Mouse (Mus musculus) embryonic facial prominence, embryonic 14.5 days (tissue): ENCODE results near the gene Xrn1. TPM values are rescaled to one million over a fixed set of nuclear protein-coding genes. Genes with fewer than 3 reads are reported as not detected.
"Not testable (repeated sequence)": the region's sequence is repeated elsewhere in the genome, so short reads cannot be mapped to it uniquely, and the experiment has no call there.

Experiments
- ATAC-seq: fragments of 200-750 bp; cut with Nextera tagmentation; 2 replicates; pipeline ENCODE4 v1.8.0; 2017; ENCODE audit warnings: low read depth, moderate number of reproducible peaks, moderate TSS enrichment
- DNase-seq: peaks from one replicate; pipeline ENCODE4 v3.0.0-alpha.2; 2015; ENCODE audit warnings: low spot score
- H3K27ac ChIP-seq: fragments of 300-500 bp; sonication (generic); replicated peaks from 2 replicates; pipeline ENCODE4 v1.5.1; 2014; ENCODE audit warnings: low read depth, mild to moderate bottlenecking, low read length, moderate library complexity
- H3K27me3 ChIP-seq: fragments of 300-500 bp; sonication (generic); replicated peaks from 2 replicates; pipeline ENCODE4 v1.6.1; 2014; ENCODE audit warnings: low read length; ENCODE audit not compliant: control insufficient read depth, insufficient read depth
- H3K36me3 ChIP-seq: fragments of 300-500 bp; sonication (generic); 2 replicates; pipeline ENCODE4 v1.6.1; 2014; ENCODE audit warnings: low read length, mixed read lengths; ENCODE audit not compliant: control insufficient read depth, insufficient read depth
- H3K4me1 ChIP-seq: fragments of 300-500 bp; sonication (generic); 2 replicates; pipeline ENCODE4 v1.6.1; 2014; ENCODE audit warnings: antibody characterized with exemption, low read length; ENCODE audit not compliant: control insufficient read depth, insufficient read depth
- H3K4me2 ChIP-seq: fragments of 300-500 bp; sonication (generic); 2 replicates; pipeline ENCODE4 v1.6.1; 2014; ENCODE audit warnings: low read depth, mild to moderate bottlenecking, low read length, moderate library complexity, mixed read lengths
- H3K4me3 ChIP-seq: fragments of 300-500 bp; sonication (generic); 2 replicates; pipeline ENCODE4 v1.5.1; 2014; ENCODE audit warnings: low read depth, mild to moderate bottlenecking, low read length
- H3K9ac ChIP-seq: fragments of 300-500 bp; sonication (generic); 2 replicates; pipeline ENCODE4 v1.6.1; 2014; ENCODE audit warnings: low read depth, mild to moderate bottlenecking, low read length, moderate library complexity, mixed read lengths
- H3K9me3 ChIP-seq: fragments of 300-500 bp; sonication (generic); 2 replicates; pipeline ENCODE4 v1.6.1; 2016; ENCODE audit warnings: low read length; ENCODE audit not compliant: control insufficient read depth
- WGBS: fragments of 180-500 bp; shearing (Covaris S2); extraction: QIAGEN DNeasy Blood & Tissue Kit; methylation state at CpG from one replicate; pipeline ENCODE4 v1.1.7; 2014; 5-methylcytosine and 5-hydroxymethylcytosine counted together
- polyA plus RNA-seq: library from polyadenylated mRNA; unstranded; fragments of >200 nt; fragmentation: Nextera tagmentation; extraction: Ambion mirVana; gene quantifications from 2 replicates; pipeline ENCODE4 v1.2.1, GENCODE M21; 2014

Gene Xrn1
- 15.1 and 15.9 TPM in 2 replicates for polyA plus RNA-seq

DNA sequence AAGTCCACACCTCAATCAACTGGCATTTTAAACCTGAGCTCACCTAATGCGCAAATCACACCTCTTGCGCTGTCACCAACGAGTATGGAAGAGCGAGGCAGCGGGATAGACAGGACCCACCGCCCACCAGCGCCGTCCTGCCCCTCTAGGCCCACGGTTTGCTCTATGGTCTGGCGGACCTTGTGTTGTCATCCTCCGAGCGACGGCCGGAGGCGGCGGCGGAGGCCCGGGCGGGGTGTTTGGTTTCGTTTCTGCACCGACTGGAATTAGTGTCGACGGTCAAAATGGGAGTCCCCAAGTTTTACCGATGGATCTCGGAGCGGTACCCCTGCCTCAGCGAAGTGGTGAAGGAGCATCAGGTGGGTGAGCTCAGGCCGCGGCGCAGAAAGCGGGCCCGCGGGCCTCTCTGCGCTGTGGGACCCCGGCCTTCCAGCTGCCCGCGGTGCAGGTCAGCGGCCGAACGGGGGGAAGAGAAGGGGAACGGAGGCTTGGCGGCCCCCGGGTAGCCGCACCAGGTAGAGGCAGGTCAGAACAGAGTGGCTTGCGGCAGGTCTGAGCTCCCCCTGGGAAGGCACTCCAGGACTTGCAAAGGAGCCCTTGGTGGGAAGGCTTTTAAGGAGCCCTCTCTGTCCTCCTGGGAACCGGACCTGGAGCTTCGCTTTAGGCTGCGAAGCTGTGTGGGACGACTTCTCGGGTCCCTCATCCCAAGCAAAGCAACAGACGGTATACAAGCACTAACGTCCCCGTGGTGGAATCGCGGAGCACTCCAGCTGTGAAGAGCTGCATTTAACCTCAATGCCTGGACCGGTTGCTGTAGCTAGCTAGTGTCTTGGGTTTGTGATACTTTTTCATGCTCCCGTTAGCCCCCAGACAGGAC, at the start of gene Xrn1:
Xrn1 (plus strand) TSS at position 176 of the 877 bp plus-strand sequence.
- peak; percentile 100 for ATAC-seq
- Histone ChIP-seq H3K4me1 (no peaks in the 10 kb centered on the region), H3K9me3 (no peaks in the 10 kb centered on the region), H3K27ac (peak within 1 kb of the TSS; percentile 94), H3K27me3 (no peaks in the 10 kb centered on the region), H3K4me3 (peak within 1 kb of the TSS; percentile 93), H3K4me2 (peak within 1 kb of the TSS; percentile 81), H3K9ac (peak within 1 kb of the TSS; percentile 99), H3K36me3 (0 out of 2 replicates have a peak, but pooled peaks cover 6% of the 10 kb centered on the region)
- under 1% methylated on average over 56 of the region's 57 CpGs for WGBS
- peak; percentile 96 for DNase-seq

- H3K9me3 ChIP-seq = no peaks in the 10 kb centered on the region
- H3K9ac ChIP-seq = no peak overlapping the region
- no peak overlapping the region for H3K4me2 ChIP-seq
- no peak overlapping the region for H3K27ac ChIP-seq
- H3K4me1 ChIP-seq = no peaks in the 10 kb centered on the region
- H3K36me3 ChIP-seq = peaks cover 30% of the 10 kb centered on the region
- DNase-seq (no peak), ATAC-seq (no peak)
- no peaks in the 10 kb centered on the region for H3K27me3 ChIP-seq
- no peak overlapping the region for H3K4me3 ChIP-seq
Observed at GRCm38 (mm10) chr9:95932855-95933254, 21.7 kb upstream of the Xrn1 start.

DNA sequence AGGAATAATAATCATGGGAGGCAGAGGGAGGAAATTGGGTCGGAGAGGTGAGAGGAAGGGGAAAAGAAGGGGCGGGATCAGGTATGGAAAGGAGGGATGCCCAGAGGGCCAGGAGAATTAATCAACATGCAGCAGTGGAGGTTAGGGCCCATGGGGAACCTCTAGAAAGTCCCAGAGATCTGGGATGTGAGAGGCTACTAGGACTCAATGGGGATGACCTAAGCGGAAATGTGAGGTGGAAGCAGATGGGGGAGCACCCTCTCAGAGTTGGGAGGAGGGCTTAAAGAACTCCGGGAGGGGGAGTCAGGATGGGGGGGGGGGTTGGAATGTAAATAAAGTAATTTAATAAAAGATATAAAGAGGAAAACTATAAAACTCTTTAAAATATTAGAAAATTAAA, 902 bp upstream of the Xrn1 start:
- H3K36me3 ChIP-seq = peaks cover 8% of the 10 kb centered on the region; the same call in 1 of the 2 replicates
- 75% methylated on average over 4 of the region's 4 CpGs for WGBS
- no peaks in the 10 kb centered on the region for H3K4me1 ChIP-seq
- H3K9me3 ChIP-seq = no peaks in the 10 kb centered on the region
- H3K4me2 ChIP-seq = peak overlapping the region; percentile 81
- no peak overlapping the region for H3K27ac ChIP-seq
- ATAC-seq = no peak
- H3K27me3 ChIP-seq = no peaks in the 10 kb centered on the region
- H3K9ac ChIP-seq = no peak overlapping the region
- peak overlapping the region; percentile 93; the same call in 1 of the 2 replicates for H3K4me3 ChIP-seq
- no peak for DNase-seq

DNA sequence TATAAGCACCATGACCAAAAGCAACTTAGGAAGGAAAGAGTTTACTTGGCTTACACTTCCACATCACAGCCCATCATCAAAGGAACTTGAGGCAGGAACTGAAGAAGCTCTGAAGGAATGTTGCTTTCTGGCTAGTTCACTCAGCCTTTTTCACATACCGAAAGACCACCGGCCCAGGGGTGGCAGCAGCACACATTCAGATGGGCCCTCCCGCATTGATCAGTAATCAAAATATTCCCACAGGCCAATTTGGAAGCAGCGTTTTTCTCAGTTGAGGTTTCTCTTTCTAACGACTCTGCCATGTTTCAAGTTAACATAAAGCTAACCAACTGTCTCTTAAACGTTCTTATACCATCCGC, 355 bp upstream of the Xrn1 start:
- Histone ChIP-seq H3K4me1 (no peaks in the 10 kb centered on the region), H3K9ac (peak overlapping the region; percentile 99), H3K4me2 (peak overlapping the region; percentile 81), H3K4me3 (peak overlapping the region; percentile 93), H3K27ac (peak overlapping the region; percentile 94), H3K9me3 (no peaks in the 10 kb centered on the region), H3K36me3 (0 out of 2 replicates have a peak, but pooled peaks cover 6% of the 10 kb centered on the region), H3K27me3 (no peaks in the 10 kb centered on the region)
- ATAC-seq (peak; percentile 72), DNase-seq (peak; percentile 63)
- under 1% methylated on average over 7 of the region's 7 CpGs for whole genome bisulfite sequencing

DNA sequence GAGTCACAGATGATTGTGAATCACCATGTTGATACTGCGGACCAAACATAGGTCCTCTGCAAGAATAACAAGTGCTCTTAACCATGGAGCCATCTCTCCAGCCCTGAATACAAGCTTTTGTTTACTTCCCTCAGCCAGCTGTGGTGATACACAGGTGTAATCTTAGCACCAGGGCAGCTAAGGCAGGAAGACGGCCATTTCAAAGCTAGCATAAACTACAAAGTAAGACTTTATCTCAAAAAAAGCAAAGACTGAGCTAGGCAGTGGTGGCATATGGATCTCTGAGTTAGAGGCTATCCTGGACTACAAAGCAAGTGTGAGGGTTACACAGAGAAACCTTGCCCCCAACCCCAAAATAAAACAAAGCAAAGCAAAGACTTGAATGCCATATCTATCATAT, 3.1 kb downstream of the Xrn1 start:
- no peak overlapping the region for H3K9ac ChIP-seq
- H3K4me1 ChIP-seq = no peaks in the 10 kb centered on the region
- no peaks in the 10 kb centered on the region for H3K9me3 ChIP-seq
- ATAC-seq = no peak
- 0 out of 2 replicates have a peak, but pooled peaks cover 6% of the 10 kb centered on the region for H3K36me3 ChIP-seq
- H3K4me2 ChIP-seq = no peak overlapping the region
- no peak overlapping the region for H3K27ac ChIP-seq
- H3K4me3 ChIP-seq = no peak overlapping the region
- no peak for DNase-seq
- 88% methylated on average over 2 of the region's 2 CpGs for WGBS
- no peaks in the 10 kb centered on the region for H3K27me3 ChIP-seq

DNA sequence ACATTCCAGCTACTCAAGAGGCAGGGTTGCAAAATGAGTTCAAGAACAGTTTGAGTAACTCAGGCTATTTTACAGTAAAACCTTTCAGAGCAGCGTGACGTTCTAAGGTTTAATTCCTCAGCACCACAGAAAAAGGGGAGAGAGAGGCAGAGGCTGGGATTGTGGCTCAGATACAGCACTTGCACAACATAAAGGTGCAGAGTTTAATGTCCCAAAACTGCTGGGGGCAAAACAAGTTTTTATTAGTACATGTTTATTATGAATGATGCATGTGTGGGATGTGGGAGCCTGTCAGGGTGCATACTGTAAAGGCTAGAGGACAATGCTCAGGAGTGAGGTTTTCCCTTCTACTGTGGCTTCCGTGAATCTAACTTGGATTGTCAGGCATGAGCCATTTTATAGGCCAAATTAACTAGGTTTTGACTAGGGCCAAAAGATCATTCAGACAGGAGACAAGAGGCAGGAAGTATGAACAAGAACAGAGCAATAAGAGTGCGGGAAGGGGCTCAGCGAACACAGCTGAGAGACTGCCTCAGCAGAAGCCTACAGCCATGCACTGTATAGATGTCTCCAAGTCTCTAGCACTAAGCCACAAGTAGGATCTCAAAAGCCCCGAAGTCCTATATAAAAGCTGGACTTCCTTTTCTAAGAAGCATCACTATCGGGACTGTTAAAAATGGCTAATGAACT, 3.6 kb downstream of the Xrn1 start:
- no peak overlapping the region for H3K4me3 ChIP-seq
- no peaks in the 10 kb centered on the region for H3K4me1 ChIP-seq
- no peak overlapping the region for H3K9ac ChIP-seq
- no peaks in the 10 kb centered on the region for H3K9me3 ChIP-seq
- 94% methylated on average over 7 of the region's 7 CpGs for WGBS
- H3K4me2 ChIP-seq = no peak overlapping the region
- H3K27me3 ChIP-seq = no peaks in the 10 kb centered on the region
- no peak for DNase-seq
- no peak overlapping the region for H3K27ac ChIP-seq
- H3K36me3 ChIP-seq = 0 out of 2 replicates have a peak, but pooled peaks cover 6% of the 10 kb centered on the region
- no peak for ATAC-seq

- 98% methylated on average over 2 of the region's 2 CpGs for WGBS
- H3K4me2 ChIP-seq, H3K27ac ChIP-seq, H3K4me3 ChIP-seq, DNase-seq, H3K27me3 ChIP-seq, ATAC-seq, H3K9me3 ChIP-seq, H3K9ac ChIP-seq, H3K36me3 ChIP-seq, H3K4me1 ChIP-seq: not testable (repeated sequence)
Observed at GRCm38 (mm10) chr9:95958731-95959105, 4.2 kb downstream of the Xrn1 start.

DNA sequence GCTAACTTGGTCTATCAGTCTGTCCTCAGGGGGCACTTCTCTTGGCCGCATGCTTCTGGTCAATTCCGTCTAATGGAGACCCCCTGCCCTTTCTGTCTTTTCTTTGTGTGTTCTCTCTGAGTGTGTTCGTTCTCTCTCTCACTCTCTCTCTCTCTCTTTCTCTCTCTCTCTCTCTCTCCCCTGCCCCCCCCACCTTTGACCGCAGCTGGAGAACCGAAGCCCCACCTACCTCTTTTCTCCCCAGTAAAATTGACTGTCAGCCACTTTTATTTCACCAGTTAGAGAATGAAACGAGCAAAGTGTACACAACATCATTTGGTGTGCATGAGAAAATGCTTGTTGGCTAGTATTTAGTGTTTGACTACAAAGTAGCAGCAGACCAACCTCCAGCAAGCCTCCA, 4.7 kb downstream of the Xrn1 start:
- H3K36me3 ChIP-seq = 0 out of 2 replicates have a peak, but pooled peaks cover 7% of the 10 kb centered on the region
- no peak overlapping the region for H3K9ac ChIP-seq
- WGBS = 91% methylated on average over 6 of the region's 6 CpGs
- no peaks in the 10 kb centered on the region for H3K4me1 ChIP-seq
- DNase-seq (no peak), ATAC-seq (no peak)
- H3K27ac ChIP-seq = no peak overlapping the region
- H3K4me3 ChIP-seq = no peak overlapping the region
- no peaks in the 10 kb centered on the region for H3K27me3 ChIP-seq
- H3K9me3 ChIP-seq = no peaks in the 10 kb centered on the region
- H3K4me2 ChIP-seq = no peak overlapping the region
